Mouse (Mus musculus): ENCODE data around the gene Ddx6. TPM values are rescaled to one million over a fixed set of nuclear protein-coding genes. Genes with fewer than 3 reads are reported as not detected.
A peak's percentile ranks its signal among the peaks of the same experiment; 100 is the strongest.

The Ddx6 gene
- polyA plus RNA-seq, 1 experiment from 2014 or later, result 9.8 TPM

DNA sequence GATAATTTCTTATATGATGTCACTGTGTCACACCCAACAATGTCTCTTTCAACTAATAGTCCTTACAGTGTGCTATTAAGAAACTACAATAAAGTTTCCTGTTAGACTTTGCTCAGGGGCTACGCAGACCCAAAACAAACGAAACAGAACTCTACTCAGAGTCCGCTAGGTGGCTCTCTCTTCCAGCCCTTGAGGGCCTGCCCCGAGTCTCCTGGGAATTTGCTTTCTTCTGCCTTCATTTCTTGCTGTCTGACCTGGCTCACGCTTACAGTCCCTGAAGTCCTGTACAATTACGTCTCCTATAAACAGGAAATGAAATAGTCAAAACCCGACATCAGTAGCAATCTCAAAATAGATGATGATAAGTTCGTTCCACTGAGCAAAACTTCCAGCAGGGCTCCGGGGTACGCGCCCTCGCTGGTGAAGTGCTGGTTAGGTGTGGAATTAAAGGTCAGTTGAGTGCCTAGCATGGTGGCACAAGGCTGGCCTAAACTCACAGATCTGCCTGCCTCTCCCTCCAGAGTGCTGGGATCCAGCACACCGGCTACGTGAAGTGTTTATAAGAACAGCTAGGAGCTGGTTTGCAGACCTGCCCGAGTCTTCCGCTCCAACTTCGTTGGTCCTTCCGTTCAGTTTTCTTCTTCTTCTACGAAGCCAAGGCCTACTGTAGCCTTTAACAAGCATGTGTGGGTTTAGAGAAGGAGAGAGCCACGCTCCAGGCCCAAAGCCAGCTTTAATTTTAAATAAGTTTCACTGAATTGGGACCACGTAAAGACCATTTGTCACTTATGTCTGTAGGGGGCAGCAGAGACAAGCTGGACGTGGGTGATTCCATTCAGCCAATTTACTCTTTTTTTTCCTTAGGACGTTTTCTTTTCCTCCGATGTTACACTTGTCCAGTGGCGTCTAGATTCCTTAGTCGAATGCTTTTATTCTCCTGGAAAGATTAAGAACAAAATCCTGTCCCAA is 50.7 kb downstream of the Ddx6 start:
- Histone ChIP-seq H3K4me2 (ENCODE audit: low read depth, low read length) (peak overlapping the region; percentile 52), H3K27ac (ENCODE audit: low read length) (0 out of 2 replicates have a peak overlapping the region, but pooled peaks have one; percentile 45), H3K4me1 (ENCODE audit: control insufficient read depth, insufficient read depth, low read length) (peaks cover 5% of the 10 kb centered on the region), H3K27me3 (replicated peaks; ENCODE audit: control insufficient read depth, insufficient read depth, low read length) (no peaks in the 10 kb centered on the region), H3K36me3 (ENCODE audit: control insufficient read depth, insufficient read depth, low read length) (no peaks in the 10 kb centered on the region), H3K9me3 (ENCODE audit: control insufficient read depth, low read length) (no peaks in the 10 kb centered on the region), H3K4me3 (ENCODE audit: low read length) (peak overlapping the region; percentile 32), H3K9ac (ENCODE audit: low read depth, low read length) (peak overlapping the region; percentile 45)
- ATAC-seq, result peak; percentile 81
- WGBS, result 18% methylated on average over 26 of the region's 26 CpGs

DNA sequence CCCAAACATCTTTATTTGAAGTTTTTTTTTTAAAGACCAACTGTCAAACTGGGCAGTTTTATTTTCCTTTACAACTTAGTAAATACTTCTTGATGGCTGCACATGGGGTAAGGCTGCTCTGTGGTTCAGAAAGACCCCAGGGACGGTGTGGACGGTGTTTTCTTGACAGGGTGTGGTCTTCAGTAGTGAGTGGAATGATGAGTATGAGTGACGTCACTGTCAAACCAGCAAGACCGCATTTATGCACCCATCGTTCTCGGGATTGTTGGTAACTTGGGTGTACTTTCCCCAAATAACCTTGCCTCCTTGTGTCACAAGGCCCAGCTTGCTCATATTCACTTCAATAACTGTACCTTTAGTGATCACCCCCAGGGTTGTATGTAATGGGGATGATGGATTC is 59.0 kb downstream of the Ddx6 start:
- H3K36me3 ChIP-seq (ENCODE audit: control insufficient read depth, insufficient read depth, low read length), result no peaks in the 10 kb centered on the region
- H3K27ac ChIP-seq (ENCODE audit: low read length), result no peak overlapping the region
- no peak for ATAC-seq
- no peaks in the 10 kb centered on the region for H3K4me1 ChIP-seq (ENCODE audit: control insufficient read depth, insufficient read depth, low read length)
- no peaks in the 10 kb centered on the region for H3K27me3 ChIP-seq (replicated peaks; ENCODE audit: control insufficient read depth, insufficient read depth, low read length)
- WGBS, result 82% methylated on average over 6 of the region's 6 CpGs
- no peak overlapping the region for H3K4me2 ChIP-seq (ENCODE audit: low read depth, low read length)
- no peak overlapping the region for H3K9ac ChIP-seq (ENCODE audit: low read depth, low read length)
- no peaks in the 10 kb centered on the region for H3K9me3 ChIP-seq (ENCODE audit: control insufficient read depth, low read length)
- H3K4me3 ChIP-seq (ENCODE audit: low read length), result no peak overlapping the region

DNA sequence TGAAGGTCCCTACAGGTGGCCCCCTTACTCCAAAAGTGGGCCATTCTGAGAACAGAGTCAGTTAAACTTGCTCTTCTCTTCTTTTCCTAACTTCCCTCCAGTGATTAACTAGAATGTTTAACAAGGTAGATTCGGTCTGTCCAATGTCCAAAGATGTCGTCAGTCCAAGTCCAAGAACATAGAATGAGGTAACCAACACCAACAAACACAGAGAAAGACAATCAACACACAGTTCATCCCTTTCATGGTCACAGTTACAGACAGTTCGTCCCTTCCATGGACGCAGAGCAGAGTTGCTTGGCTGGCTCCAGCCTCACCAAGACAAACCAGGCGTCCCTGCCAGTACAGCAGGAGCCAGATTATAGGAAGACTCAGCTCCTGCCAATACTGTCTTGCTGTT is 66.7 kb downstream of the Ddx6 start:
- Histone ChIP-seq H3K9me3 (ENCODE audit: control insufficient read depth, low read length) (no peaks in the 10 kb centered on the region), H3K36me3 (ENCODE audit: control insufficient read depth, insufficient read depth, low read length) (no peaks in the 10 kb centered on the region), H3K4me2 (ENCODE audit: low read depth, low read length) (no peak overlapping the region), H3K27ac (ENCODE audit: low read length) (no peak overlapping the region), H3K4me1 (ENCODE audit: control insufficient read depth, insufficient read depth, low read length) (no peaks in the 10 kb centered on the region), H3K27me3 (replicated peaks; ENCODE audit: control insufficient read depth, insufficient read depth, low read length) (no peaks in the 10 kb centered on the region), H3K4me3 (ENCODE audit: low read length) (no peak overlapping the region), H3K9ac (ENCODE audit: low read depth, low read length) (no peak overlapping the region)
- ATAC-seq, result no peak
- WGBS, result 87% methylated on average over 5 of the region's 5 CpGs

- H3K36me3 ChIP-seq (ENCODE audit: control insufficient read depth, insufficient read depth, low read length), result no peaks in the 10 kb centered on the region
- H3K4me3 ChIP-seq (ENCODE audit: low read length), result no peak overlapping the region
- no peak overlapping the region for H3K4me2 ChIP-seq (ENCODE audit: low read depth, low read length)
- no peaks in the 10 kb centered on the region for H3K4me1 ChIP-seq (ENCODE audit: control insufficient read depth, insufficient read depth, low read length)
- no peak overlapping the region for H3K9ac ChIP-seq (ENCODE audit: low read depth, low read length)
- ATAC-seq, result no peak
- no peaks in the 10 kb centered on the region for H3K9me3 ChIP-seq (ENCODE audit: control insufficient read depth, low read length)
- no peak overlapping the region for H3K27ac ChIP-seq (ENCODE audit: low read length)
- H3K27me3 ChIP-seq (replicated peaks; ENCODE audit: control insufficient read depth, insufficient read depth, low read length), result no peaks in the 10 kb centered on the region
- 65% methylated on average over 2 of the region's 2 CpGs for WGBS
Measured at GRCm38 (mm10) chr9:44672291-44672865, 67.7 kb downstream of the Ddx6 start.

GRCm38 (mm10) chr9:44673005-44673404 is 68.3 kb downstream of the Ddx6 start, which contains the start of gene Treh:
Gene Treh, plus strand, starts transcription at chr9:44673233.
- no peaks in the 10 kb centered on the region for H3K9me3 ChIP-seq (ENCODE audit: control insufficient read depth, low read length)
- no peak within 1 kb of the TSS for H3K4me3 ChIP-seq (ENCODE audit: low read length)
- no peaks in the 10 kb centered on the region for H3K36me3 ChIP-seq (ENCODE audit: control insufficient read depth, insufficient read depth, low read length)
- H3K27me3 ChIP-seq (replicated peaks; ENCODE audit: control insufficient read depth, insufficient read depth, low read length), result no peaks in the 10 kb centered on the region
- 83% methylated on average over 3 of the region's 3 CpGs for WGBS
- no peak within 1 kb of the TSS for H3K9ac ChIP-seq (ENCODE audit: low read depth, low read length)
- no peak within 1 kb of the TSS for H3K27ac ChIP-seq (ENCODE audit: low read length)
- H3K4me1 ChIP-seq (ENCODE audit: control insufficient read depth, insufficient read depth, low read length), result no peaks in the 10 kb centered on the region
- no peak within 1 kb of the TSS for H3K4me2 ChIP-seq (ENCODE audit: low read depth, low read length)
- ATAC-seq, result no peak

GRCm38 (mm10) chr9:44678288-44678871 is 73.7 kb downstream of the Ddx6 start:
- H3K9ac ChIP-seq (ENCODE audit: low read depth, low read length), result no peak overlapping the region
- no peaks in the 10 kb centered on the region for H3K4me1 ChIP-seq (ENCODE audit: control insufficient read depth, insufficient read depth, low read length)
- H3K27me3 ChIP-seq (replicated peaks; ENCODE audit: control insufficient read depth, insufficient read depth, low read length), result no peaks in the 10 kb centered on the region
- no peak overlapping the region for H3K27ac ChIP-seq (ENCODE audit: low read length)
- H3K4me3 ChIP-seq (ENCODE audit: low read length), result no peak overlapping the region
- no peaks in the 10 kb centered on the region for H3K36me3 ChIP-seq (ENCODE audit: control insufficient read depth, insufficient read depth, low read length)
- H3K4me2 ChIP-seq (ENCODE audit: low read depth, low read length), result no peak overlapping the region
- no peaks in the 10 kb centered on the region for H3K9me3 ChIP-seq (ENCODE audit: control insufficient read depth, low read length)
- ATAC-seq, result no peak
- WGBS, result 86% methylated on average over 2 of the region's 2 CpGs

DNA sequence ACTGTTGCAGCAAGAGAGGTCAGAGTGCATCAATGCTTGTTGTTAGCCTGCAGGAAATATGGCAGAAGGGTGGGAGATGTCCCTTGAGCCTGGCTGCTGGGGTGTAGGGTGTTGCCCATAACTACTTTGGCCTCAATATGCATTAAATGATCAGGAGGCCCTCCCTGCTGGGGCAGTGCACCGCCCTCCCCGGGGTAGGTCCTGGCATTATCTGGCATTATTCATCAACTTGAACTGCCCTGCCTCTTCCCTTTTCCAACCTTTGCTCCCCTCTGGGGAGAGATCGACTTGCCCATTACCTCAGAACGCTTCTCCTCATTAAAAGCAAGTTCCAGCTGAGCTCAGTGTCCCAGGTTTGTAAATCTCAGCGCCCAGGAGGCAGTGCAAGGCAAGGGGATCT is 74.9 kb downstream of the Ddx6 start:
- H3K27me3 ChIP-seq (replicated peaks; ENCODE audit: control insufficient read depth, insufficient read depth, low read length), result no peaks in the 10 kb centered on the region
- no peaks in the 10 kb centered on the region for H3K9me3 ChIP-seq (ENCODE audit: control insufficient read depth, low read length)
- ATAC-seq, result peak; percentile 84
- no peak overlapping the region for H3K4me2 ChIP-seq (ENCODE audit: low read depth, low read length)
- no peaks in the 10 kb centered on the region for H3K36me3 ChIP-seq (ENCODE audit: control insufficient read depth, insufficient read depth, low read length)
- WGBS, result 55% methylated on average over 5 of the region's 5 CpGs
- no peak overlapping the region for H3K9ac ChIP-seq (ENCODE audit: low read depth, low read length)
- H3K4me3 ChIP-seq (ENCODE audit: low read length), result no peak overlapping the region
- H3K27ac ChIP-seq (ENCODE audit: low read length), result no peak overlapping the region
- no peaks in the 10 kb centered on the region for H3K4me1 ChIP-seq (ENCODE audit: control insufficient read depth, insufficient read depth, low read length)

DNA sequence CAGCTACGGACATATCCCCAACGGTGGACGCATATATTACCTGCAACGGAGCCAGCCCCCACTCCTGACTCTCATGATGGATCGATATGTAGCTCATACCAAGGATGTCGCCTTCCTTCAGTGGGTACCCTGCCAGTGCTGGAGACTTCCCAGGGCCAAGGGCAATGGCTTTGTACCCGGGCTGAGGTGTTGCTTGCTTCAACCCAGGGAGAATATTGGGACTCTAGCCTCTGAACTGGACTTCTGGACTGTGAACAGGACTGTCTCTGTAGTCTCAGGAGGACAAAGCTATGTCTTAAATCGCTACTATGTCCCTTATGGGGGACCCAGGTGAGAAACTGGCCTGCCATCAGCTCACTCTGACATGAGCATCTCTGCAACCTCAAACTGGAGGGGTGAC is 78.4 kb downstream of the Ddx6 start:
- no peak overlapping the region for H3K4me3 ChIP-seq (ENCODE audit: low read length)
- no peak overlapping the region for H3K9ac ChIP-seq (ENCODE audit: low read depth, low read length)
- no peaks in the 10 kb centered on the region for H3K9me3 ChIP-seq (ENCODE audit: control insufficient read depth, low read length)
- H3K27me3 ChIP-seq (replicated peaks; ENCODE audit: control insufficient read depth, insufficient read depth, low read length), result no peaks in the 10 kb centered on the region
- no peak overlapping the region for H3K4me2 ChIP-seq (ENCODE audit: low read depth, low read length)
- WGBS, result 86% methylated on average over 8 of the region's 8 CpGs
- peaks cover 3% of the 10 kb centered on the region; the same call in 1 of the 2 replicates for H3K36me3 ChIP-seq (ENCODE audit: control insufficient read depth, insufficient read depth, low read length)
- ATAC-seq, result no peak
- 0 out of 2 replicates have a peak, but pooled peaks cover 3% of the 10 kb centered on the region for H3K4me1 ChIP-seq (ENCODE audit: control insufficient read depth, insufficient read depth, low read length)
- H3K27ac ChIP-seq (ENCODE audit: low read length), result no peak overlapping the region

All from intestine, embryonic 16.5 days (tissue).